Comparison of ENCODE assay signal across 30 mouse cellular contexts in the genomic region with DNA sequence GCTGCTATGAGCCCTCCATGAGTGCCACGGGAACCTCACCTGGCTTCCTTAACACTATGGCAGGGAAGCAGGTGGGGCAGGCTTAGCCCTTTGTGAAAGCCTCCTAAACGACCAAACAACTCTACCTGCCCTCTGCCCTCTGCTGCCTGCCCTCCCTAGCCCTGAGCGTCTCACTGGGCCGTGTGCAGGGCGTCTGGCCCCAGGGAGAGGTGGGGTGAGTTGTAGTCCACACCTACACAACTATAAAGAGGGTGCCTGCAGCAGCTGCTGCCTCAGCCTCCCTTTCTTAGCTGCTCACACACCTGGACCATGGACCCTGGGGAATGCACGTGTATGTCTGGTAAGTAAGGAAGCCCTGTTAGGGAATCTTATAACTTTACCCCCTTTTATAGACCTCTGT. TPM values are rescaled to one million over a fixed set of nuclear protein-coding genes. Genes with fewer than 3 reads are reported as not detected.
DNase-seq lines count a peak whose midpoint lies in the region; ATAC-seq and TF ChIP-seq lines count a peak whose summit lies in the region.
"Had no signal": no experiment of that assay in that cellular context is flagged by ENCODE, and none has a peak within 500 bp of the region (broad histone marks: within the 10 kb centered on the region; RNA-seq: fewer than 3 reads in every experiment).

Gene Mt4 (plus strand): TSS at position 265 of the 400 bp plus-strand sequence.

- WGBS in kidney, embryonic 14.5 days, result 33% methylated on average over 6 of the region's 6 CpGs
- 34% methylated on average over 6 of the region's 6 CpGs for WGBS in liver, embryonic 16.5 days (ENCODE audit: insufficient replicate concordance)
- 53% methylated on average over 6 of the region's 6 CpGs for WGBS in liver, embryonic 11.5 days
- 31% methylated on average over 6 of the region's 6 CpGs for WGBS in intestine, postnatal 0 days
- 54% methylated on average over 6 of the region's 6 CpGs for WGBS in midbrain, embryonic 16.5 days

- no peak within 1 kb of the TSS for H3K4me2 ChIP-seq in kidney, embryonic 14.5 days (replicated peaks; ENCODE audit: low read depth, low read length)
- no peak within 1 kb of the TSS for H3K4me2 ChIP-seq in liver, embryonic 16.5 days (ENCODE audit: low read depth, low read length)
- no peak within 1 kb of the TSS for H3K4me2 ChIP-seq in liver, embryonic 11.5 days
- H3K4me2 ChIP-seq in intestine, postnatal 0 days (replicated peaks; ENCODE audit: low read depth), result peak within 1 kb of the TSS; percentile 37; the same call in 1 of the 2 replicates
- H3K4me2 ChIP-seq in midbrain, embryonic 16.5 days (ENCODE audit: low read length), result no peak within 1 kb of the TSS
- H3K4me2 ChIP-seq: embryonic facial prominence, embryonic 12.5 days; embryonic facial prominence, embryonic 15.5 days; heart, embryonic 12.5 days; heart, embryonic 15.5 days; hindbrain, embryonic 13.5 days had no signal

- no peaks in the 10 kb centered on the region for H3K36me3 ChIP-seq in kidney, embryonic 14.5 days (ENCODE audit: control insufficient read depth, insufficient read depth, low read length)
- no peaks in the 10 kb centered on the region for H3K36me3 ChIP-seq in liver, embryonic 16.5 days (ENCODE audit: control insufficient read depth, insufficient read depth)
- H3K36me3 ChIP-seq in liver, embryonic 11.5 days (ENCODE audit: control insufficient read depth, insufficient read depth, low read length), result no peaks in the 10 kb centered on the region
- no peaks in the 10 kb centered on the region for H3K36me3 ChIP-seq in ES-Bruce4 (ENCODE audit: control insufficient read depth, insufficient read depth, low read length, poor library complexity, severe bottlenecking)
- no peaks in the 10 kb centered on the region for H3K36me3 ChIP-seq in intestine, postnatal 0 days (ENCODE audit: control insufficient read depth, insufficient read depth)
- H3K36me3 ChIP-seq in midbrain, embryonic 16.5 days (ENCODE audit: control insufficient read depth, insufficient read depth, low read length), result no peaks in the 10 kb centered on the region
- H3K36me3 ChIP-seq: embryonic facial prominence, embryonic 12.5 days; embryonic facial prominence, embryonic 15.5 days; G1E; heart, embryonic 12.5 days; heart, embryonic 15.5 days; hindbrain, embryonic 10.5 days; hindbrain, embryonic 13.5 days had no signal

- no peaks in the 10 kb centered on the region for H3K9me3 ChIP-seq in kidney, embryonic 14.5 days (ENCODE audit: control insufficient read depth, low read length)
- H3K9me3 ChIP-seq in liver, embryonic 16.5 days (replicated peaks; ENCODE audit: control insufficient read depth, low read length), result no peaks in the 10 kb centered on the region
- H3K9me3 ChIP-seq in liver, embryonic 11.5 days (ENCODE audit: control insufficient read depth, low read length), result no peaks in the 10 kb centered on the region
- no peaks in the 10 kb centered on the region for H3K9me3 ChIP-seq in ES-Bruce4 (replicated peaks; ENCODE audit: control insufficient read depth, insufficient read depth, low read length, poor library complexity, severe bottlenecking)
- H3K9me3 ChIP-seq in intestine, postnatal 0 days (ENCODE audit: control insufficient read depth), result no peaks in the 10 kb centered on the region
- no peaks in the 10 kb centered on the region for H3K9me3 ChIP-seq in midbrain, embryonic 16.5 days (replicated peaks; ENCODE audit: control insufficient read depth, low read length, poor library complexity, severe bottlenecking)
- H3K9me3 ChIP-seq: embryonic facial prominence, embryonic 12.5 days; embryonic facial prominence, embryonic 15.5 days; G1E; heart, embryonic 15.5 days; hindbrain, embryonic 10.5 days had no signal

- H3K4me3 ChIP-seq in kidney, embryonic 14.5 days (ENCODE audit: low read length), result no peak within 1 kb of the TSS
- H3K4me3 ChIP-seq in liver, embryonic 16.5 days (ENCODE audit: low read depth, low read length), result no peak within 1 kb of the TSS
- no peak within 1 kb of the TSS for H3K4me3 ChIP-seq in liver, embryonic 11.5 days (ENCODE audit: low read depth, low read length)
- no peak within 1 kb of the TSS for H3K4me3 ChIP-seq in ES-Bruce4 (ENCODE audit: low read depth, low read length)
- no peak within 1 kb of the TSS for H3K4me3 ChIP-seq in intestine, postnatal 0 days (ENCODE audit: low read depth, low read length)
- no peak within 1 kb of the TSS for H3K4me3 ChIP-seq in midbrain, embryonic 16.5 days (ENCODE audit: low read depth, low read length)
- H3K4me3 ChIP-seq: embryonic facial prominence, embryonic 12.5 days; embryonic facial prominence, embryonic 15.5 days; gastrocnemius, adult 2 months; heart, embryonic 12.5 days; heart, embryonic 15.5 days; hindbrain, embryonic 10.5 days; hindbrain, embryonic 13.5 days had no signal

- no peak within 1 kb of the TSS for H3K27ac ChIP-seq in kidney, embryonic 14.5 days (ENCODE audit: low read depth, low read length)
- H3K27ac ChIP-seq in liver, embryonic 16.5 days (ENCODE audit: low read length), result no peak within 1 kb of the TSS
- H3K27ac ChIP-seq in liver, embryonic 11.5 days (ENCODE audit: low read depth, low read length), result no peak within 1 kb of the TSS
- H3K27ac ChIP-seq in ES-Bruce4 (ENCODE audit: insufficient read depth, low read length), result no peak within 1 kb of the TSS
- no peak within 1 kb of the TSS for H3K27ac ChIP-seq in intestine, postnatal 0 days (ENCODE audit: low read depth, low read length)
- H3K27ac ChIP-seq in midbrain, embryonic 16.5 days (ENCODE audit: low read length), result no peak within 1 kb of the TSS
- H3K27ac ChIP-seq: embryonic facial prominence, embryonic 12.5 days; embryonic facial prominence, embryonic 15.5 days; gastrocnemius, adult 2 months; heart, embryonic 15.5 days; hindbrain, embryonic 10.5 days; hindbrain, embryonic 13.5 days had no signal

- TF ChIP-seq POLR2A in ES-Bruce4 (IDR thresholded peaks at IDR 0.05; ENCODE audit: insufficient read depth, low read length), result no peak

- TF ChIP-seq CTCF in ES-Bruce4 (IDR thresholded peaks at IDR 0.05; ENCODE audit: low read depth, low read length), result no peak
- no peak for TF ChIP-seq CTCF in intestine, postnatal 0 days (IDR thresholded peaks at IDR 0.05; ENCODE audit: low read depth)

- peak; percentile 57; the same call in 1 of the 2 replicates for ATAC-seq in kidney, embryonic 14.5 days (ENCODE audit: low FRiP score, low TSS enrichment)
- ATAC-seq in liver, embryonic 16.5 days (ENCODE audit: low read depth), result 0 out of 2 replicates have a peak, but pooled peaks have one; percentile 41
- ATAC-seq in liver, embryonic 11.5 days (replicated peaks; ENCODE audit: low FRiP score), result no peak
- ATAC-seq in intestine, postnatal 0 days, result peak; percentile 89
- ATAC-seq in midbrain, embryonic 16.5 days, result no peak
- ATAC-seq: forebrain, embryonic 14.5 days; forebrain, postnatal 0 days; Patski had no signal

- TF ChIP-seq EP300 in ES-Bruce4 (IDR thresholded peaks at IDR 0.05; ENCODE audit: insufficient read depth, low read depth, low read length), result peak; percentile 71; the same call in 1 of the 2 replicates

- no peaks in the 10 kb centered on the region for H3K27me3 ChIP-seq in kidney, embryonic 14.5 days (ENCODE audit: control insufficient read depth, insufficient read depth, low read length)
- no peaks in the 10 kb centered on the region for H3K27me3 ChIP-seq in liver, embryonic 16.5 days (ENCODE audit: control insufficient read depth, insufficient read depth, low read depth, low read length)
- no peaks in the 10 kb centered on the region; the same call in 1 of the 2 replicates for H3K27me3 ChIP-seq in liver, embryonic 11.5 days (replicated peaks; ENCODE audit: control insufficient read depth, insufficient read depth, low read length)
- H3K27me3 ChIP-seq in ES-Bruce4 (ENCODE audit: control insufficient read depth, insufficient read depth, low read length, poor library complexity, severe bottlenecking), result no peaks in the 10 kb centered on the region
- no peaks in the 10 kb centered on the region for H3K27me3 ChIP-seq in intestine, postnatal 0 days (replicated peaks; ENCODE audit: control insufficient read depth, insufficient read depth, low read length)
- no peaks in the 10 kb centered on the region for H3K27me3 ChIP-seq in midbrain, embryonic 16.5 days (ENCODE audit: control insufficient read depth, insufficient read depth, low read depth, low read length)
- H3K27me3 ChIP-seq: embryonic facial prominence, embryonic 12.5 days; embryonic facial prominence, embryonic 15.5 days; heart, embryonic 15.5 days; hindbrain, embryonic 13.5 days; Patski had no signal

- no peak for DNase-seq in kidney, adult 11 months
- no peak for DNase-seq in liver, embryonic 11.5 days (ENCODE audit: low spot score)
- DNase-seq in heart, adult 11 months, result no peak
- DNase-seq: adrenal gland, postnatal 10 days; adrenal gland, postnatal 36 days; cerebellum, adult 2 months; cerebellum, adult 9-11 months; cerebellum, postnatal 25 days; forebrain, postnatal 0 days; gastrocnemius, adult 2 months; gastrocnemius, postnatal 14 days; heart, adult 18-20 months; heart, postnatal 10 days; heart, postnatal 36 days had no signal

- H3K9ac ChIP-seq in kidney, embryonic 14.5 days (ENCODE audit: low read depth, low read length), result no peak within 1 kb of the TSS
- no peak within 1 kb of the TSS for H3K9ac ChIP-seq in liver, embryonic 16.5 days (ENCODE audit: low read depth, low read length)
- no peak within 1 kb of the TSS for H3K9ac ChIP-seq in liver, embryonic 11.5 days (ENCODE audit: low read depth, low read length)
- H3K9ac ChIP-seq in ES-Bruce4 (ENCODE audit: low read depth, poor library complexity, severe bottlenecking), result no peak within 1 kb of the TSS
- no peak within 1 kb of the TSS for H3K9ac ChIP-seq in intestine, postnatal 0 days (ENCODE audit: low read depth, low read length)
- H3K9ac ChIP-seq in midbrain, embryonic 16.5 days (ENCODE audit: low read depth, low read length), result no peak within 1 kb of the TSS
- H3K9ac ChIP-seq: embryonic facial prominence, embryonic 12.5 days; embryonic facial prominence, embryonic 15.5 days; forebrain, postnatal 0 days; heart, embryonic 12.5 days; heart, embryonic 15.5 days; hindbrain, embryonic 13.5 days had no signal

- H3K4me1 ChIP-seq in kidney, embryonic 14.5 days (ENCODE audit: control insufficient read depth, insufficient read depth, low read length), result no peaks in the 10 kb centered on the region
- no peaks in the 10 kb centered on the region for H3K4me1 ChIP-seq in liver, embryonic 16.5 days (ENCODE audit: control insufficient read depth, low read depth, low read length)
- H3K4me1 ChIP-seq in liver, embryonic 11.5 days (replicated peaks; ENCODE audit: control insufficient read depth, insufficient read depth, low read length), result peaks cover 4% of the 10 kb centered on the region; the same call in 1 of the 2 replicates
- peaks cover 3% of the 10 kb centered on the region for H3K4me1 ChIP-seq in ES-Bruce4 (ENCODE audit: control insufficient read depth, insufficient read depth, low read length)
- H3K4me1 ChIP-seq in intestine, postnatal 0 days (replicated peaks; ENCODE audit: control insufficient read depth, insufficient read depth, low read length), result peaks cover 5% of the 10 kb centered on the region; the same call in 1 of the 2 replicates
- H3K4me1 ChIP-seq in midbrain, embryonic 16.5 days (ENCODE audit: control insufficient read depth, insufficient read depth, low read length), result no peaks in the 10 kb centered on the region
- H3K4me1 ChIP-seq: embryonic facial prominence, embryonic 12.5 days; embryonic facial prominence, embryonic 15.5 days; heart, embryonic 12.5 days; heart, embryonic 15.5 days; hindbrain, embryonic 10.5 days; hindbrain, embryonic 13.5 days had no signal

RNA-seq across cellular contexts. Expression of gene Mt4, which starts in this region (rescaled TPM):
- polyA plus RNA-seq in kidney, embryonic 14.5 days (2014; fragmentation: Nextera tagmentation; extraction: Ambion mirVana), result not detected in 2 replicates
- polyA plus RNA-seq in liver, embryonic 16.5 days (2015; fragmentation: Nextera tagmentation; extraction: Ambion mirVana), result 0.27 and 0.67 TPM in 2 replicates
- not detected in 2 replicates for polyA plus RNA-seq in liver, embryonic 11.5 days (2014; fragmentation: Nextera tagmentation; extraction: Ambion mirVana)
- 3.0 TPM in 1 of 2 replicates, not detected in the other for polyA plus RNA-seq in ES-Bruce4 (2011; ENCODE audit: insufficient read depth, insufficient read length, low read depth, missing spikeins)
- 0.69 and 2.6 TPM in 2 replicates for polyA plus RNA-seq in intestine, postnatal 0 days (2015; fragmentation: Nextera tagmentation; extraction: Ambion mirVana)
- polyA plus RNA-seq in midbrain, embryonic 16.5 days (2015; fragmentation: Nextera tagmentation; extraction: Ambion mirVana), result not detected in 2 replicates
- polyA plus RNA-seq: cerebellum, adult 2 months; embryonic facial prominence, embryonic 12.5 days; forebrain, embryonic 11.5 days; forebrain, embryonic 14.5 days; forebrain, postnatal 0 days; frontal cortex, adult 2 months; G1E; heart, embryonic 12.5 days; heart, embryonic 15.5 days; hindbrain, embryonic 10.5 days; hindbrain, embryonic 13.5 days; Patski had no signal

Comparison
In these comparisons a context has a peak if more than half of its experiments do, and no peak if none do; other contexts are left out.
1. Peak in ATAC-seq in kidney, embryonic 14.5 days; RNA of the gene not detected or under 1 TPM.
2. Peak in ATAC-seq in liver, embryonic 16.5 days; RNA of the gene not detected or under 1 TPM.